ENCODE assay signal across 21 mouse cellular contexts in genomic region chr5:118256981-118257380, GRCm38 (mm10). TPM values are rescaled to one million over a fixed set of nuclear protein-coding genes. Genes with fewer than 3 reads are reported as not detected.
DNase-seq lines count a peak whose midpoint lies in the region; ATAC-seq and TF ChIP-seq lines count a peak whose summit lies in the region.
"Had no signal": no experiment of that assay in that cellular context is flagged by ENCODE, and none has a peak within 500 bp of the region (broad histone marks: within the 10 kb centered on the region; RNA-seq: fewer than 3 reads in every experiment).

No protein-coding gene starts in this region.

- TF ChIP-seq POLR2A in heart, adult 2 months (IDR thresholded peaks at IDR 0.05; ENCODE audit: insufficient read depth, low read depth, low read length) = no peak
- TF ChIP-seq POLR2A in liver, adult 2 months (IDR thresholded peaks at IDR 0.05; ENCODE audit: extremely low read depth, insufficient read depth, low read length) = no peak
- TF ChIP-seq POLR2A in MEL (IDR thresholded peaks at IDR 0.05; ENCODE audit: control insufficient read depth in 1 of 2, insufficient read depth in 1 of 2, low read depth in 1 of 2, low read length in 2 of 2, poor library complexity in 1 of 2) = no peak

- H3K4me3 ChIP-seq in heart, adult 2 months = no peak overlapping the region
- H3K4me3 ChIP-seq in heart, embryonic 12.5 days = no peak overlapping the region
- H3K4me3 ChIP-seq in liver, adult 2 months (ENCODE audit: insufficient read depth, low read depth, low read length) = no peak overlapping the region
- H3K4me3 ChIP-seq in liver, embryonic 11.5 days (ENCODE audit: low read depth, low read length) = no peak overlapping the region
- H3K4me3 ChIP-seq in MEL (ENCODE audit: control insufficient read depth in 1 of 2, insufficient read depth in 1 of 2, low read depth in 2 of 2, low read length in 2 of 2) = no peak overlapping the region
- H3K4me3 ChIP-seq: heart, embryonic 10.5 days; hindbrain, embryonic 15.5 days; liver, embryonic 13.5 days; midbrain, embryonic 12.5 days; myocyte had no signal

- no peak overlapping the region for H3K4me2 ChIP-seq in heart, embryonic 12.5 days
- no peak overlapping the region for H3K4me2 ChIP-seq in liver, embryonic 11.5 days
- H3K4me2 ChIP-seq: hindbrain, embryonic 15.5 days; liver, embryonic 13.5 days; midbrain, embryonic 12.5 days had no signal

- H3K9ac ChIP-seq in heart, adult 2 months (ENCODE audit: low read depth, low read length) = no peak overlapping the region
- H3K9ac ChIP-seq in heart, embryonic 12.5 days = no peak overlapping the region
- no peak overlapping the region for H3K9ac ChIP-seq in liver, adult 2 months (ENCODE audit: low read depth, low read length)
- H3K9ac ChIP-seq in liver, embryonic 11.5 days (ENCODE audit: low read depth, low read length) = no peak overlapping the region
- H3K9ac ChIP-seq in MEL (ENCODE audit: control insufficient read depth, low read depth, low read length, poor library complexity, severe bottlenecking) = no peak overlapping the region
- H3K9ac ChIP-seq: hindbrain, embryonic 15.5 days; liver, embryonic 13.5 days; midbrain, embryonic 12.5 days had no signal

- intact Hi-C loops in heart, adult 2 months (cut with DNase I) = no loop called here

- no peaks in the 10 kb centered on the region for H3K36me3 ChIP-seq in heart, adult 2 months (ENCODE audit: control insufficient read depth, insufficient read depth, low read length)
- peaks cover 64% of the 10 kb centered on the region for H3K36me3 ChIP-seq in heart, embryonic 12.5 days
- peaks cover 8% of the 10 kb centered on the region; the same call in 1 of the 2 replicates for H3K36me3 ChIP-seq in liver, adult 2 months (ENCODE audit: control insufficient read depth, insufficient read depth, low read length)
- H3K36me3 ChIP-seq in liver, embryonic 11.5 days (ENCODE audit: control insufficient read depth, insufficient read depth, low read length) = peaks cover 29% of the 10 kb centered on the region
- no peaks in the 10 kb centered on the region; a peak in 1 of 4 replicates for H3K36me3 ChIP-seq in MEL (ENCODE audit: control insufficient read depth in 1 of 2, insufficient read depth in 2 of 2, low read length in 2 of 2)

- DNase-seq in heart, adult 2 months = no peak
- DNase-seq in liver, adult 2 months (ENCODE audit: extremely low read depth, low read depth, low spot score) = peak; percentile 21
- DNase-seq in liver, embryonic 11.5 days (ENCODE audit: low spot score) = no peak
- peak; percentile 23 for DNase-seq in A20 (ENCODE audit: low read depth, low spot score)
- peak; percentile 14 for DNase-seq in MEL (ENCODE audit: low read depth, low spot score)
- DNase-seq in thymus, adult 18-20 months = no peak
- DNase-seq: adrenal gland, postnatal 25 days; cerebellum, adult 8-10 months; gastrocnemius, postnatal 10 days; kidney, adult 8-10 months; kidney, postnatal 4 days; liver, embryonic 13.5 days; thymus, postnatal 4 days had no signal

- peaks cover 3% of the 10 kb centered on the region for H3K4me1 ChIP-seq in heart, adult 2 months (ENCODE audit: control insufficient read depth, insufficient read depth, low read length)
- peaks cover 17% of the 10 kb centered on the region for H3K4me1 ChIP-seq in heart, embryonic 12.5 days (replicated peaks)
- H3K4me1 ChIP-seq in liver, adult 2 months (ENCODE audit: control insufficient read depth, insufficient read depth, low read length) = no peaks in the 10 kb centered on the region
- H3K4me1 ChIP-seq in liver, embryonic 11.5 days (replicated peaks; ENCODE audit: control insufficient read depth, insufficient read depth, low read length) = no peaks in the 10 kb centered on the region; the same call in 1 of the 2 replicates
- no peaks in the 10 kb centered on the region for H3K4me1 ChIP-seq in MEL (ENCODE audit: control insufficient read depth in 1 of 2, insufficient read depth in 2 of 2, low read length in 2 of 2)

- TF ChIP-seq CTCF in heart, adult 2 months (IDR thresholded peaks at IDR 0.05) = peak; percentile 37
- TF ChIP-seq CTCF in liver, adult 2 months (IDR thresholded peaks at IDR 0.05; ENCODE audit: low read depth, low read length) = peak; percentile 57
- TF ChIP-seq CTCF in MEL (IDR thresholded peaks at IDR 0.05 in 2 of 3, conservative IDR thresholded peaks at IDR 0.05 in 1 of 3; ENCODE audit: control insufficient read depth in 1 of 3, insufficient read depth in 1 of 3, low read depth in 2 of 3, low read length in 3 of 3, poor library complexity in 1 of 3, severe bottlenecking in 1 of 3) = peak; percentile 27 to 34 (median 28); a peak in 5 of 6 replicates

- no peak overlapping the region for H3K27ac ChIP-seq in heart, adult 2 months
- H3K27ac ChIP-seq in heart, embryonic 12.5 days (ENCODE audit: poor library complexity, severe bottlenecking) = no peak overlapping the region
- no peak overlapping the region for H3K27ac ChIP-seq in liver, adult 2 months (replicated peaks; ENCODE audit: insufficient read depth, low read depth, low read length)
- no peak overlapping the region for H3K27ac ChIP-seq in liver, embryonic 11.5 days (ENCODE audit: low read depth, low read length)
- no peak overlapping the region for H3K27ac ChIP-seq in MEL (ENCODE audit: control insufficient read depth, low read depth, low read length)
- H3K27ac ChIP-seq: heart, embryonic 10.5 days; hindbrain, embryonic 15.5 days; liver, embryonic 13.5 days; macrophage; midbrain, embryonic 12.5 days had no signal

- no peak for TF ChIP-seq EP300 in heart, adult 2 months (IDR thresholded peaks at IDR 0.05; ENCODE audit: insufficient read depth, low read depth, low read length)
- TF ChIP-seq EP300 in MEL (IDR thresholded peaks at IDR 0.05; ENCODE audit: low read depth in 1 of 2, low read length in 2 of 2) = no peak

- ATAC-seq in heart, embryonic 12.5 days (ENCODE audit: insufficient number of reproducible peaks, low FRiP score) = no peak
- no peak for ATAC-seq in liver, embryonic 11.5 days (replicated peaks; ENCODE audit: low FRiP score)
- ATAC-seq in granulocyte monocyte progenitor cell, adult 5-6 weeks (replicated peaks; ENCODE audit: poor library complexity, severe bottlenecking) = no peak
- ATAC-seq: activated CD4-positive, CD25-positive, alpha-beta regulatory T cell, adult 4 months had no signal

- no peak; the same call in 1 of the 2 replicates for TF ChIP-seq RAD21 in MEL (IDR thresholded peaks at IDR 0.05; ENCODE audit: low read depth, low read length)

- no peaks in the 10 kb centered on the region for H3K27me3 ChIP-seq in heart, adult 2 months (ENCODE audit: control insufficient read depth, insufficient read depth, low read length)
- H3K27me3 ChIP-seq in heart, embryonic 12.5 days (replicated peaks) = no peaks in the 10 kb centered on the region
- H3K27me3 ChIP-seq in liver, adult 2 months (ENCODE audit: control insufficient read depth, insufficient read depth, low read length) = no peaks in the 10 kb centered on the region
- no peaks in the 10 kb centered on the region for H3K27me3 ChIP-seq in liver, embryonic 11.5 days (replicated peaks; ENCODE audit: control insufficient read depth, insufficient read depth, low read length)
- H3K27me3 ChIP-seq in MEL (ENCODE audit: control insufficient read depth in 1 of 2, insufficient read depth in 2 of 2, low read length in 2 of 2) = no peaks in the 10 kb centered on the region
- H3K27me3 ChIP-seq: hindbrain, embryonic 15.5 days; liver, embryonic 13.5 days; midbrain, embryonic 12.5 days had no signal

- 96% methylated on average over 4 of the region's 4 CpGs for WGBS in heart, adult 2 months
- 92% methylated on average over 4 of the region's 4 CpGs for WGBS in heart, embryonic 12.5 days
- 96% methylated on average over 4 of the region's 4 CpGs for WGBS in liver, adult 2 months
- WGBS in liver, embryonic 11.5 days = 92% methylated on average over 4 of the region's 4 CpGs

- H3K9me3 ChIP-seq in heart, embryonic 12.5 days (replicated peaks) = no peaks in the 10 kb centered on the region
- no peaks in the 10 kb centered on the region for H3K9me3 ChIP-seq in liver, embryonic 11.5 days (ENCODE audit: control insufficient read depth, low read length)
- no peaks in the 10 kb centered on the region for H3K9me3 ChIP-seq in MEL (replicated peaks; ENCODE audit: insufficient read depth, low read length)
- H3K9me3 ChIP-seq: heart, embryonic 10.5 days; hindbrain, embryonic 15.5 days; liver, embryonic 13.5 days; midbrain, embryonic 12.5 days had no signal

- no peaks in the 10 kb centered on the region; the same call in 1 of the 2 replicates for H3K79me2 ChIP-seq in heart, adult 2 months (replicated peaks; ENCODE audit: control insufficient read depth, insufficient read depth, low read length)
- H3K79me2 ChIP-seq in liver, adult 2 months (ENCODE audit: control insufficient read depth, insufficient read depth, low read length) = no peaks in the 10 kb centered on the region
- no peaks in the 10 kb centered on the region for H3K79me2 ChIP-seq in MEL (ENCODE audit: control insufficient read depth, insufficient read depth, low read length, poor library complexity)

RNA-seq across cellular contexts. Expression of gene 2410131K14Rik, which starts 12.0 kb away (rescaled TPM):
- 1 to 10 TPM; 8.3 to 9.5 TPM for total RNA-seq in heart, adult 2 months (2021)
- polyA plus RNA-seq in heart, adult 2 months (2012; rRNA removed) = 10.7 and 17.4 TPM in 2 replicates
- polyA plus RNA-seq in heart, embryonic 12.5 days (2016; fragmentation: Nextera tagmentation; extraction: Ambion mirVana) = 6.5 and 6.8 TPM in 2 replicates
- 3.0 and 3.2 TPM in 2 replicates for total RNA-seq in liver, adult 2 months (2014; rRNA removed)
- 3.9 and 5.0 TPM in 2 replicates for polyA plus RNA-seq in liver, adult 2 months (2012; rRNA removed)
- 4.3 TPM in 2 replicates for polyA plus RNA-seq in liver, embryonic 11.5 days (2014; fragmentation: Nextera tagmentation; extraction: Ambion mirVana)
- total RNA-seq in MEL (2012; rRNA removed) = 4.0 TPM in 2 replicates
- polyA plus RNA-seq in MEL (2012; ENCODE audit: insufficient read depth in 1 of 2, insufficient read length in 2 of 2, low read depth in 1 of 2, low replicate concordance in 2 of 2, missing spikeins in 1 of 2) = 1 to 10 TPM in 1 of 2 experiments, not detected in 1; 4.3 TPM
- total RNA-seq in granulocyte monocyte progenitor cell, adult 5-6 weeks (2014; fragmentation: Nextera tagmentation) = 1.0 and 2.3 TPM in 2 replicates
- 1.5 and 1.6 TPM in 2 replicates for total RNA-seq in granulocyte monocyte progenitor cell, adult 5-6 weeks (2017)

RNA-seq across cellular contexts. Expression of gene Rnft2, which starts 12.1 kb away (rescaled TPM):
- 1 to 10 TPM in 1 of 2 experiments, under 1 TPM in 1; 0.99 to 1.5 TPM for total RNA-seq in heart, adult 2 months (2021)
- 2.2 and 3.7 TPM in 2 replicates for polyA plus RNA-seq in heart, adult 2 months (2012; rRNA removed)
- polyA plus RNA-seq in heart, embryonic 12.5 days (2016; fragmentation: Nextera tagmentation; extraction: Ambion mirVana) = 2.0 and 3.0 TPM in 2 replicates
- 0.81 and 1.2 TPM in 2 replicates for total RNA-seq in liver, adult 2 months (2014; rRNA removed)
- 0.26 and 0.50 TPM in 2 replicates for polyA plus RNA-seq in liver, adult 2 months (2012; rRNA removed)
- polyA plus RNA-seq in liver, embryonic 11.5 days (2014; fragmentation: Nextera tagmentation; extraction: Ambion mirVana) = 1.3 and 1.7 TPM in 2 replicates
- total RNA-seq in MEL (2012; rRNA removed) = 0.29 and 0.42 TPM in 2 replicates
- under 1 TPM in 1 of 2 experiments, not detected in 1; 0.71 TPM for polyA plus RNA-seq in MEL (2012; ENCODE audit: insufficient read depth in 1 of 2, insufficient read length in 2 of 2, low read depth in 1 of 2, low replicate concordance in 2 of 2, missing spikeins in 1 of 2)
- total RNA-seq in granulocyte monocyte progenitor cell, adult 5-6 weeks (2014; fragmentation: Nextera tagmentation) = not detected in 2 replicates
- total RNA-seq in granulocyte monocyte progenitor cell, adult 5-6 weeks (2017) = not detected in 2 replicates

Comparison
In these comparisons a context has a peak if more than half of its experiments do, and no peak if none do; other contexts are left out.
1. DNase-seq: peak in liver, adult 2 months (single experiment), A20 (single experiment) and MEL (single experiment); none in heart, adult 2 months (0 of 2), liver, embryonic 11.5 days (single experiment) and thymus, adult 18-20 months (0 of 2).
2. Peak in every context shown above with its lines, with median percentiles within 50 percentile points of each other: CTCF ChIP-seq.